Mouse (Mus musculus) layer of hippocampus, adult 9-11 months (tissue): ENCODE data around the gene Pknox1.
"Not testable (repeated sequence)": the region's sequence is repeated elsewhere in the genome, so short reads cannot be mapped to it uniquely, and the experiment has no call there.

ENCODE experiments used
- DNase-seq: peaks from one replicate; pipeline ENCODE4 v3.0.0; 2022

Gene Pknox1

GRCm38 (mm10) chr17:31598593-31598992 is 34.1 kb downstream of the Pknox1 start:
- DNase-seq: no peak

- DNase-seq: no peak
Observed at GRCm38 (mm10) chr17:31606424-31606823, 41.9 kb downstream of the Pknox1 start.

GRCm38 (mm10) chr17:31607256-31607951 is 42.9 kb downstream of the Pknox1 start:
- no peak for DNase-seq

- not testable (repeated sequence) for DNase-seq
Observed at GRCm38 (mm10) chr17:31609173-31609572, 44.6 kb downstream of the Pknox1 start.

- DNase-seq: no peak
Observed at GRCm38 (mm10) chr17:31609895-31610294, 45.4 kb downstream of the Pknox1 start.

GRCm38 (mm10) chr17:31613086-31613755 is 48.7 kb downstream of the Pknox1 start:
- DNase-seq: no peak

DNA sequence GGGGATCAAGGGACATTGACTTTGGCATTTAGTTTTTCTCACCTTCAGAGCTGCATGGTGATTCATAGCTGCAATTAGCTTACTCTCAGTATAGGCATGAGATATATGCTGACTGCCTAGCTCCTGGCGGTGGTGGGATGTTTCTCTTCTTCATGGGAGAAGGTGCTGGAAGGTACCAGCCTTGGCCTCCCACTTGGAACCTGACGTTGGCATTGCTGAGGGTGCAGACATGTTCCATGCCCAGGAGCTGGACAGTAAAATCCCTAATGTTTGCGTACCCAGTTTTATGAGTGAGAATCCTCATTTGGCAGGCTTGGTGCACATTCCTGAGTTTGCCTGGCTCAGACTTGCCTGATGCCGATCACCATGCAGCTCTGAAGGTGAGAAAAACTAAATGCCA is 58.6 kb downstream of the Pknox1 start:
- DNase-seq: no peak

DNA sequence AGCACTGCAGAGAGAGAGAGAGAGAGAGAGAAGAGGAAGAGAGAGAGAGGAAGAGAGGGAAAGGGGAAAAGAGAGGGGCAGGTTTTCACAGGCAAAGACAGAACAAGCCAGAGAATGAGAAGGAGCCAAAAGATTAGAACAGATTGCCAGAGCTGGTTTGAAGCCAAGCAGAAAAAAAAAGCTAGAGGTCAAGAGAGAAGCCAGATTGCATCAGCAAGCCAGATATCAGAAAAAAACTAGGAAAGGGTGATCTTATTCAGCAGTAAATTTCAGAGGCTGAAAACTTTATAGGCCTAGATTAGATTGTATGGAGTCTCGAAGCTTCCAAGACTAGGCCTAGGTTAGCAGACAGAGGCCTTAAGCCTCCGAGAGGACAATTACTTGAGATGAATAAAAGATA is 63.4 kb downstream of the Pknox1 start:
- DNase-seq: no peak

GRCm38 (mm10) chr17:31631081-31631800 is 66.7 kb downstream of the Pknox1 start:
- no peak for DNase-seq

DNA sequence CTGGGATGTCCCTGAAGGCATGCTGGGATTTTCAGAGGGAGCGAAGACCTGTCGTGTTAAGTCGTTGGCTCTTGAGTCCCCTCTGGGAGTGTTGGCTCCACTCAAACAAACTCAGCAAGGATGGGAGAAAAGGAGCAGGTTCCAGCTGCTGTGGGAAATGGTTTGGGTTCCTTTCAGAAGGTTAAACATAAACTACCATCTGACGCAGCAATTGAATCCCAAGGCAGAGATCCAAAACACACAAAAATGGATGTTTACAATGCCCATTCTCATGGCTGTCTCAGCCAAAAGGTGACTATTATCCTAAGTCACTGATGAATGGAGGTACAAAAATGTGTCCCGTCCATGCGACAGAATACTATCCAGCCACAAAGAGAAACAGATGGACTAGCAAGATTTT is 68.5 kb downstream of the Pknox1 start:
- DNase-seq: no peak

DNA sequence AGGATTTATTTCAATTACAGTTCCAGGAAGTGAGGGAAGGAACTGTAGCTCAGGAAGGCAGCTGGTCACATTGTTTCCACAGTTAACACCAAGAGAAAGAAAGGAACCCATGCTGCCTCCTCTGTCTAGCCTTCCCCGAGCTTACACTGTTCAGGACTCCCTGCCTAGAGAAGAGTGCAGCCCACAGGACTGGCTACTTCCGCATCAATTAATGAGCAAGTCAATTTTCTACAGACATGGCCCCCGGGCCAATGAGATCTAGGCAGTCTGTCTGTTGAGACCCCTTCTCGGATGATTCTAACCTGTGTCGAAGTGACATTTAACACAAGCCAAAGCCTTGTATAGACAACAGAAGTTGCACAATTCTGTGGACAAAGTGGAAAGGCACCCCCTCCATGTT is 70.4 kb downstream of the Pknox1 start:
- DNase-seq: no peak

GRCm38 (mm10) chr17:31635781-31636180 is 71.2 kb downstream of the Pknox1 start:
- no peak for DNase-seq

GRCm38 (mm10) chr17:31636277-31636941 is 71.9 kb downstream of the Pknox1 start:
- DNase-seq: no peak

GRCm38 (mm10) chr17:31636942-31637811 is 72.6 kb downstream of the Pknox1 start, which contains the start of gene Cbs:
Gene Cbs (minus strand): TSS chr17:31637238.
- DNase-seq: peak; percentile 71

DNA sequence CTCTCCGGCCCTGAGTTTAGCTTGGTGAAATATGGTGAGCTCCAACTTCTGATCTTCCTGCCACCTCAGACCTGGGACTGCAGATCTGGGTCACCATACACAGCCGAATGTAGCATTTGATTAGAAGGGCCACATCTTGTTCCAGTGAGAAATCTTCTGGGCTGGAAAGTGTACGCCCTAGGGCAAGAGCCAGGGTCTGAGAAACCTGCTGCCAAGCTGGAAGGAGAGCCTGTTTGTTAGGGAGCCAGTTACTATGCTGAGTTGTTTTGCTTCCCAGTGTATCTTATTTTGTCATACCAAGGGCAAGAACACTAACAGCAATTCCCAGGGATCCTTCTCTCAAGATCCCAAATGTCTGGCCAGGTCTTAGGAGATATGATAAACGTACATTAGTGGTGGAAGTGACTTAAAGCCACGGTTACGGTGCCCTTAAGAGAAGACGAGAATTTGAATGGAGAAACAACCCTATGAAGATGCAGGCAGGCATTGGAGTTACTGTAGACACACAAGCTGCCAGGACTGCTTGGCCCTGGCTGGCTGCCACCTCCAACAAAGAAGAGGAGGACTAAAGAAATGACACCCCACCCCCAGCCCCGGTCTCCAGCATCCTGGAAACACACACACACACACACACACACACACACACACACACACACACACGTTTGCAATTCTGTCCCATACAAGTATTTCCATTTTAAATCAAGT is 73.5 kb downstream of the Pknox1 start:
- DNase-seq: peak; percentile 52

DNA sequence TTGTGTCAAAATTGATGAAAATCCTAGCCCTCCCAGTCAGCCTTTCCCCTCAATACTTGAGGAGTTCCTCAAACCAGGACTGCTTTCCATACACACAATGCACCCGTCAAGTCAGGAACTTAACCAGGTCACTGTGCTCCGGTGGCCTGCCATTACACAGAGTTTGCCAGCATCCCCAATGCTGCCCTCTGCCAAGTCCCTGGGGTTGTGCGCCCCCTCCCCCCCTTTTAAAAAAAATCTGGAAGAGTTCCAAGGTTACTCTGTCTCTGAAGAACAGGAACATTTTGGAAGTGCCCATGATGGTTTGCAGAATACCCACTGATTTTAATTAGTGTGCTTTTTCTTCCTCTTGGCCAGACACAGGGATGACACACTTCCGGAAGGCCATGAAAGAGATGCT is 75.1 kb downstream of the Pknox1 start:
- no peak for DNase-seq

DNA sequence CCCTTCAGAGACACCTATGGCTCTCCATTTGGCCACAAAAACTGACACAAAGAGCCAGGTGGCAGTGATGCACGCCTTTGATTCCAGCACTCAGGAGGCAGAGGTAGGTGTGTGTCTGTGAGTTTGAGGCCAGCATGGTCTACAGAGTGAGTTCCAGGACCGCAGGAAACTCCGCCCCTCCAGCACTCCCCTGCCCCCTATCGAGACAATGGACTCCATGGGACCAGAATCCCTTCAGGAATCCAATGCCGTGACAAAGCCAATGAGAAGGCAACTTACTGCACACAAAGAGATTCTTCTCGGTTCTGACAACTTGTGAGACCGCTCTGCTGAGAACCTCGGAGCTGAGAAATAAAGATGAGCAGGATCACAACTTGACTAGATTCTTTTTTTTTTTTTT is 77.8 kb downstream of the Pknox1 start:
- DNase-seq: no peak

GRCm38 (mm10) chr17:31642913-31643312 is 78.4 kb downstream of the Pknox1 start:
- no peak for DNase-seq

- DNase-seq: no peak
Observed at GRCm38 (mm10) chr17:31646199-31647002, 81.9 kb downstream of the Pknox1 start.

DNA sequence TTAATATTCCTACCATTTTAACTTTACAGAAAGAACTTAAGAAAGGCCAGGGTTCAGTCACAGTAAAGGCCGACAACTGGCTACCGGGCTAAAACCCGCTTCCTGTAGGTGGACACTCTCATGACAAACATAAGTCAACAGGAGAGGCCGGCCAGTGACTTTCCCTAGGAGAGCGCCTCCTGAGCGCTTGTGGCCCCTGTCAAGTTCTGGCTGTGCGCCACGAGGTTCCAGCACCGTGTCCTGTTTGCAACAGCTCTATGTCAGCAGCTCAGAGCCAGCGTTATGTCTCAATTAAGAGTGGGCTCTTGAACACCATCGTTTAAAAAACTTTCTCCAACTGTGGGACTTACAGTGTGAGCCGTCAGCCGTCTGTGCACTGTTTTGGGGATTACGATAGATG is 87.6 kb downstream of the Pknox1 start:
- no peak for DNase-seq

- DNase-seq: no peak
Observed at GRCm38 (mm10) chr17:31653277-31653676, 88.7 kb downstream of the Pknox1 start.
